Mouse (Mus musculus) liver, adult 2 months (tissue): Measurements from ENCODE around the gene B4galt5. TPM values are rescaled to one million over a fixed set of nuclear protein-coding genes. Genes with fewer than 3 reads are reported as not detected.

ENCODE experiments used
- DNase-seq: peaks from one replicate; pipeline ENCODE4 v3.0.0-alpha.2; 2011; ENCODE audit warnings: low read depth, low spot score; ENCODE audit errors: extremely low read depth
- H3K27ac ChIP-seq: fragments of 200-500 bp; replicated peaks from 2 replicates; pipeline ENCODE4 v1.5.1; 2012; ENCODE audit warnings: low read depth, mild to moderate bottlenecking, control low read depth, inconsistent platforms, low read length; ENCODE audit not compliant: insufficient read depth
- H3K27me3 ChIP-seq: fragments of 200-500 bp; 2 replicates; pipeline ENCODE4 v1.6.1; 2012; ENCODE audit warnings: mild to moderate bottlenecking, moderate library complexity, low read length, inconsistent platforms; ENCODE audit not compliant: control insufficient read depth, insufficient read depth
- H3K36me3 ChIP-seq: fragments of 200-500 bp; 2 replicates; pipeline ENCODE4 v1.6.1; 2012; ENCODE audit warnings: low read length, inconsistent platforms; ENCODE audit not compliant: control insufficient read depth, insufficient read depth
- H3K4me1 ChIP-seq: fragments of 200-500 bp; 2 replicates; pipeline ENCODE4 v1.6.1; 2011; ENCODE audit warnings: low read length; ENCODE audit not compliant: control insufficient read depth, insufficient read depth
- H3K4me3 ChIP-seq: fragments of 200-500 bp; 2 replicates; pipeline ENCODE4 v1.5.1; 2011; ENCODE audit warnings: low read depth, mild to moderate bottlenecking, control low read depth, low read length, moderate library complexity; ENCODE audit not compliant: insufficient read depth
- H3K79me2 ChIP-seq: fragments of 200-500 bp; 2 replicates; pipeline ENCODE4 v1.6.1; 2012; ENCODE audit warnings: inconsistent platforms, mild to moderate bottlenecking, low read length, moderate library complexity; ENCODE audit not compliant: control insufficient read depth, insufficient read depth
- H3K9ac ChIP-seq: fragments of 200-500 bp; 2 replicates; pipeline ENCODE4 v1.6.1; 2012; ENCODE audit warnings: low read depth, mild to moderate bottlenecking, control low read depth, inconsistent platforms, low read length
- CTCF ChIP-seq: fragments of 200-500 bp; IDR thresholded peaks from 2 replicates; pipeline ENCODE4 v1.5.1; 2011; ENCODE audit warnings: low read depth, low read length, control low read depth
- POLR2A ChIP-seq: fragments of 200-500 bp; IDR thresholded peaks from 2 replicates; pipeline ENCODE4 v1.6.1; 2011; ENCODE audit warnings: low read length, control low read depth; ENCODE audit not compliant: insufficient read depth; ENCODE audit errors: extremely low read depth
- WGBS: fragments of 180-500 bp; shearing (Covaris S2); methylation state at CpG from one replicate; pipeline ENCODE4 v1.1.7; 2018; 5-methylcytosine and 5-hydroxymethylcytosine counted together
- polyA plus RNA-seq: library from polyadenylated mRNA; depleted of rRNA; stranded (reverse); fragments of >200 nt; gene quantifications from 2 replicates; pipeline ENCODE4 v1.2.3, GENCODE M21; 2012; rRNA removed
- total RNA-seq: library from RNA; depleted of rRNA; stranded (reverse); fragments of >200 nt; gene quantifications from 2 replicates; pipeline ENCODE4 v1.2.3, GENCODE M21; 2014; rRNA removed

The B4galt5 gene
- total and polyA plus RNA-seq, 2 experiments: 8.1 to 15.7 TPM

DNA sequence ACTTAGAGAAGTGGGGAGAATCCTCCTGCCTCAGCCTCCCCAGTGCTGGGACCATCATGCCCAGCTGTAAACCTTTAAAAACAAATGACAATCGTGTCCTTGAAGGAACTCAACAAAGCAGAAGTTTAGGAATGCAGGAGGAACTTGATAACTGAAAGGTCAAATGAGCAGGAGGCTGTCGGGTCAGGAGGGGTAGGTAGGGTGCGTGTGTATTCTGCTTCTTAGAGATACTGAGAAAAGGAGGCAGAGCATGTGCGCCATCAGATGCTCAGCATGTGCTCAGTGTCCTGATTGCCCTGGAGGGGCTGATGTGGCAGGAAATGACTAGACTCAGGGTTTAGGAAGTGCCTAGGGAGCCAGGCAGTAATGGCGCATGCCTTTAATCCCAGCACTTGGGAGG is 95.5 kb downstream of the B4galt5 start:
- 65% methylated on average over 5 of the region's 5 CpGs for WGBS
- no peaks in the 10 kb centered on the region for H3K27me3 ChIP-seq
- peak; percentile 30 for DNase-seq

DNA sequence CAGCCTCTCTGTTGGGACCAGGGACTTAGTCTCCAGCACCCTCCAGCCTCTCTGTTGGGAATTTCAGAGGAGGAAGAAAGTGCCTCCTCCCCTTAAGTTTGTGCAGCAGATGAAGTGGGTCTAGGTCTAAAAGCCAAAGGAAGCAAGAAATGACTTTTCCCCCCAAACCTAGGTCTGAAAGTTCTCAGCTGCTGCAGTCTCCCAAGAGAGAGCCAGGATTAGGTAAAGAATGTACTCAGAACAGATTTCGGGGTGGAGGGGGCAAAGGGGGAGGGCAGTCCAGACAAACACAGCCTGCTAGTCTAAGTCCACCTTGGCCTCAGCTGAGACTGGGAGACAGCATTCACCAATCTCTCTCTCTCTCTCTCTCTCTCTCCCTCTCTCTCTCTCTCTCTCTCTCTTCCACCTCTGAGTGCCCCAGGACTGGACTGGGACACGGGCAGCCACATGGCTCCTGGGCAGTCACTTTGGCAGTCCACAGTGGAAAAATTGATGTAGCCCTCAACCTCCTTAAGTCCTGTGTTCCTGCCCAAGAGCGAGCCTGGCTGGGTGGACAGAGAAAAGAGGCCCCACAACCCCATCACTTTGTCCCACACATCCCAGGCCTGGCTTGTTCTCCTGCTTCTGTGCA is 96.8 kb downstream of the B4galt5 start:
- no peak for TF ChIP-seq CTCF
- TF ChIP-seq POLR2A: no peak
- WGBS: 60% methylated on average over 3 of the region's 3 CpGs
- H3K4me1 ChIP-seq: peaks cover 5% of the 10 kb centered on the region; the same call in 1 of the 2 replicates
- DNase-seq: no peak
- no peak overlapping the region for H3K4me3 ChIP-seq
- H3K9ac ChIP-seq: no peak overlapping the region
- no peaks in the 10 kb centered on the region for H3K36me3 ChIP-seq
- H3K27me3 ChIP-seq: no peaks in the 10 kb centered on the region
- H3K27ac ChIP-seq: no peak overlapping the region
- H3K79me2 ChIP-seq: no peaks in the 10 kb centered on the region

More for the DNA sequence above, 95.5 kb downstream of the B4galt5 start:
- no peaks in the 10 kb centered on the region for H3K79me2 ChIP-seq
- H3K4me1 ChIP-seq: peaks cover 5% of the 10 kb centered on the region; the same call in 1 of the 2 replicates
- no peak overlapping the region for H3K4me3 ChIP-seq
- H3K27ac ChIP-seq: peak overlapping the region; percentile 68
- H3K9ac ChIP-seq: no peak overlapping the region
- TF ChIP-seq POLR2A (no peak), CTCF (no peak)
- no peaks in the 10 kb centered on the region for H3K36me3 ChIP-seq

DNA sequence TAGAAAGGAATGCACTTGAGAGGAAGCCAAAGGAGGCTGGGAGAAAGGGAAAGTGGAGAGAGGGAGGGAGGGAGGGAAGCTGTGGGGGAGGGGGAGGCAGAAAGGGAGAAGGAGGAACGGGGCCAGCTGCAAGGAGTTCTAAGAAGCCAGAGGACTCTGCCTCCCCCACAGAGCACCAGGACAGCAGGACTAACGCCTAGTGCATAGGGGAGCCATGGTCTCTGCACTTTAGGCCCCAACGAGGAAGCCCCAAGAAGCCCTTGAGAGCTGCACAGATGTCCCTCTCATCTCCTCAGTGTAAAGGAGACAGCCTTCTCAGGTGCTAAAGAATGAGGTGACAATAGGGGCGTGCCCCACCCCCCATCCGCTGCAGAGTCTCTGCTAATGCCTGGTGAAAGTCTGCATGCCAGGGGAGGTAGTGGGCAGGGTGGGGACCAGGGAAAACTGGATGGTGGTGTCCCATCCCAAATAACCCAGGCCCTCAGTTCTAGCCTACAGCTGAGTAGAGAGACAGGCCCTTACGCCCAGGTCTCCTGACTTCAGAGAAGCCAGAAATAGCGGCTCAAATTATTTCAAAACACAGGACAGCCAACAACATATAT is 98.1 kb downstream of the B4galt5 start:
- H3K27me3 ChIP-seq: no peaks in the 10 kb centered on the region
- peak overlapping the region; percentile 52 for H3K27ac ChIP-seq
- no peaks in the 10 kb centered on the region for H3K36me3 ChIP-seq
- no peak for TF ChIP-seq POLR2A
- TF ChIP-seq CTCF: no peak
- H3K9ac ChIP-seq: peak overlapping the region; percentile 2; the same call in 1 of the 2 replicates
- DNase-seq: no peak
- no peaks in the 10 kb centered on the region for H3K79me2 ChIP-seq
- peaks cover 5% of the 10 kb centered on the region; the same call in 1 of the 2 replicates for H3K4me1 ChIP-seq
- 55% methylated on average over 7 of the region's 7 CpGs for WGBS
- H3K4me3 ChIP-seq: no peak overlapping the region

DNA sequence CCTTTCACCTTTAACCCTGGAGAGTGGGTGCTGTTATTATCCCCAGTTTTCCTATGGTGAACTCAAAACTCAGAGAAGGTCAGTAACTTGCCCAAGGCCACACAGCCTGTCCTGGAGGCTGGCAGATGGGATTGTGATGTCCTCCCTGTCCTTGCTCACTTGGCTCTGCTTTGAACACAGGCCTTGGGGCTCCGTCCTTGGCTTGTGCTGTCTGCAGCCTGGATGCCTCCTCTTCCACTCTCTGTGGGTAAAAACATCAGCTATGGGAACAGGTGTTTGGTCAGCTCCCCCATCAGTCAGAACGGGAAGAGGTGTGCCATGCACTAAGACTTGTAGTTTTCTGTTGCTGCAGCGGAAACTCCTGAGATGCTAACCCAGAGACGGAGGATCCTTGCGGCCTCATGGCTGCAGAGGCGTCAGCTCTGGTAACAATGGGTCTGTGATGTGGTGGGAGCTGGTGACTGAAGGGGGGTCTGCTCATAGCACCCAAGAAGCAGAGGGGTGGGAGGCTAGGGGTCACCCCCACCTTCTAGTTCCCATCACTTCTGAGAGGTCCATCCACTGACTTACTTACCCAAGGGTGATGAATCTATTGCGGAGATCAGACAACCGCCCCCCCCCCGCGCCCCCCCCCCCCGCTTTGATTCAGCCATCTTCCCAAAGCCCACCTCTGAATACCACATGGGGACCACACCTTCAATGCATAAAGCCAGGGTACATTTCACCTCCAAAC is 98.8 kb downstream of the B4galt5 start:
- DNase-seq: no peak
- no peak for TF ChIP-seq POLR2A
- no peak for TF ChIP-seq CTCF
- Histone ChIP-seq H3K9ac (no peak overlapping the region), H3K27me3 (no peaks in the 10 kb centered on the region), H3K36me3 (no peaks in the 10 kb centered on the region), H3K79me2 (no peaks in the 10 kb centered on the region), H3K4me1 (peaks cover 5% of the 10 kb centered on the region; the same call in 1 of the 2 replicates), H3K4me3 (no peak overlapping the region), H3K27ac (no peak overlapping the region)
- 63% methylated on average over 11 of the region's 11 CpGs for WGBS

DNA sequence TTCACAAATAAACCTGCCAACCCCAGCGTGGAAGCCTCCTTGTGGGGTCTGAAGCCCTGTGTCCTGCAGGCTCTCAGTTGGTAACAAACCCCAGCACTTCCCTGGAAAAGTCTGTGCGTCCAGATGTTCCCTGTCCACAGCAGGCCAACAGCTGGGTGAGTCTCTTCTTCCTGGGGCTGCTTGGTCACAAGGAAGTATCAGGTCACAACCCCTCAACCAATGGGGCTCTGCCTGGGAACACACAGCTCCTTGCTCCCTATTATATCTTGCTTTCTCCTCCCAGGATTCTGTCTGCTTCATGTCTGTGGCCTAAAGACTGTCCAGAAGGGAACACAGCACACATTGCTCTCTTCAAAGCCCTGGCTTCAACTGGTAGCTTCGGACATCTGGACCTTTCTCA is 99.4 kb downstream of the B4galt5 start:
- Histone ChIP-seq H3K4me3 (no peak overlapping the region), H3K27me3 (no peaks in the 10 kb centered on the region), H3K9ac (no peak overlapping the region), H3K27ac (no peak overlapping the region), H3K36me3 (no peaks in the 10 kb centered on the region), H3K4me1 (peaks cover 1% of the 10 kb centered on the region; the same call in 1 of the 2 replicates), H3K79me2 (no peaks in the 10 kb centered on the region)
- no peak for TF ChIP-seq POLR2A
- TF ChIP-seq CTCF: no peak
- WGBS: 69% methylated on average over 3 of the region's 3 CpGs
- peak; percentile 29 for DNase-seq

Other genes starting within 250 kb of the B4galt5 start
- 0.81 and 0.83 TPM in 2 replicates for gene Kcnb1, start 159.0 kb downstream of the B4galt5 start, total RNA-seq
- 0.32 and 0.60 TPM in 2 replicates for gene Kcnb1, start 159.0 kb downstream of the B4galt5 start, polyA plus RNA-seq
- gene Ptgis, start 108.6 kb downstream of the B4galt5 start, total RNA-seq: 1.0 and 1.1 TPM in 2 replicates
- 1.4 and 3.1 TPM in 2 replicates for gene Ptgis, start 108.6 kb downstream of the B4galt5 start, polyA plus RNA-seq
- 14.9 and 22.6 TPM in 2 replicates for gene Slc9a8, start 72.5 kb upstream of the B4galt5 start, total RNA-seq
- gene Slc9a8, start 72.5 kb upstream of the B4galt5 start, polyA plus RNA-seq: 25.8 and 34.2 TPM in 2 replicates
- 44.3 and 55.0 TPM in 2 replicates for gene Rnf114, start 143.5 kb upstream of the B4galt5 start, total RNA-seq
- gene Rnf114, start 143.5 kb upstream of the B4galt5 start, polyA plus RNA-seq: 71.0 and 71.9 TPM in 2 replicates
- 2.5 and 3.1 TPM in 2 replicates for gene Spata2, start 143.7 kb upstream of the B4galt5 start, total RNA-seq
- 9.6 and 10.7 TPM in 2 replicates for gene Spata2, start 143.7 kb upstream of the B4galt5 start, polyA plus RNA-seq
- 0.13 and 0.18 TPM in 2 replicates for gene Snai1, start 189.0 kb upstream of the B4galt5 start, total RNA-seq
- gene Snai1, start 189.0 kb upstream of the B4galt5 start, polyA plus RNA-seq: 2.2 and 2.7 TPM in 2 replicates